Mouse (Mus musculus) kidney, postnatal 4 days (tissue): Measurements from ENCODE around the gene Bckdha.

Source experiments
- DNase-seq, 2 experiments: peaks; one replicate each; pipeline ENCODE4 v3.0.0; 2021; ENCODE audit warnings: mixed read lengths in 2 of 2

Bckdha gene

GRCm38 (mm10) chr7:25611501-25611900 lies 47.3 kb downstream of the Bckdha start:
- no peak for DNase-seq

GRCm38 (mm10) chr7:25610056-25610455 lies 48.7 kb downstream of the Bckdha start:
- no peak for DNase-seq

- peak in 1 of 2 experiments; percentile 43 for DNase-seq
Measured at GRCm38 (mm10) chr7:25607196-25607595, 51.6 kb downstream of the Bckdha start.

- no peak for DNase-seq
Measured at GRCm38 (mm10) chr7:25606625-25607063, 52.1 kb downstream of the Bckdha start.

- no peak for DNase-seq
Measured at GRCm38 (mm10) chr7:25601346-25601745, 57.4 kb downstream of the Bckdha start.

- DNase-seq = no peak
Measured at GRCm38 (mm10) chr7:25600666-25601065, 58.1 kb downstream of the Bckdha start.

- DNase-seq = peak; percentile 82 to 84
Measured at GRCm38 (mm10) chr7:25599663-25600062, 59.1 kb downstream of the Bckdha start.

GRCm38 (mm10) chr7:25593859-25594258 lies 64.9 kb downstream of the Bckdha start:
- no peak for DNase-seq

- DNase-seq = no peak
Measured at GRCm38 (mm10) chr7:25591226-25591625, 67.6 kb downstream of the Bckdha start.

GRCm38 (mm10) chr7:25585351-25586204 lies 73.2 kb downstream of the Bckdha start:
- no peak for DNase-seq

- no peak for DNase-seq
Measured at GRCm38 (mm10) chr7:25584651-25585050, 74.1 kb downstream of the Bckdha start.

GRCm38 (mm10) chr7:25582301-25582810 lies 76.4 kb downstream of the Bckdha start:
- no peak for DNase-seq
